Mouse (Mus musculus) heart, postnatal 14 days (tissue): ENCODE results near the gene Rdh19. TPM values are rescaled to one million over a fixed set of nuclear protein-coding genes. Genes with fewer than 3 reads are reported as not detected.

Experiments used
- total RNA-seq, 2 experiments: library from RNA; stranded (reverse); gene quantifications; 2 replicates each; pipeline ENCODE4 v1.2.3; 2021

The Rdh19 gene
- total RNA-seq, 2 experiments from 2014 or later = not detected

Other genes with a start within 250 kb of the Rdh19 start
- gene Lrp1, start 228.8 kb upstream of the Rdh19 start, total RNA-seq = 100 to 1,000 TPM in 1 of 2 experiments, 10 to 100 TPM in 1; 85.0 to 105 TPM
- 10 to 100 TPM; 46.9 to 49.9 TPM for gene Stat6, start 206.9 kb upstream of the Rdh19 start, total RNA-seq
- gene Nemp1, start 183.0 kb upstream of the Rdh19 start, total RNA-seq = 1 to 10 TPM; 4.2 to 4.7 TPM
- 1 to 10 TPM; 8.0 TPM for gene Nab2, start 181.4 kb upstream of the Rdh19 start, total RNA-seq
- gene Myo1a, start 144.8 kb upstream of the Rdh19 start, total RNA-seq = under 1 TPM in 1 of 2 experiments, not detected in 1; 0.15 TPM
- not detected for gene Tac2, start 125.5 kb upstream of the Rdh19 start, total RNA-seq
- 1 to 10 TPM; 7.5 to 8.3 TPM for gene Zbtb39, start 110.4 kb upstream of the Rdh19 start, total RNA-seq
- 1 to 10 TPM; 3.4 to 4.6 TPM for gene Gpr182, start 98.2 kb upstream of the Rdh19 start, total RNA-seq
- gene Rdh1, start 90.2 kb upstream of the Rdh19 start, total RNA-seq = under 1 TPM in 1 of 2 experiments, not detected in 1; 0.05 TPM
- under 1 TPM; 0.15 to 0.22 TPM for gene Rdh16f1, start 90.1 kb upstream of the Rdh19 start, total RNA-seq
- not detected for gene Rdh9, start 73.5 kb upstream of the Rdh19 start, total RNA-seq
- gene Rdh16, start 48.8 kb upstream of the Rdh19 start, total RNA-seq = not detected
- not detected for gene Rdh16f2, start 16.5 kb downstream of the Rdh19 start, total RNA-seq
- not detected for gene Rdh7, start 38.9 kb downstream of the Rdh19 start, total RNA-seq
- gene Sdr9c7, start 48.6 kb downstream of the Rdh19 start, total RNA-seq = under 1 TPM in 1 of 2 experiments, not detected in 1; 0.07 TPM
- not detected for gene Hsd17b6, start 157.7 kb downstream of the Rdh19 start, total RNA-seq
- 1 to 10 TPM; 2.6 to 4.5 TPM for gene Prim1, start 165.2 kb downstream of the Rdh19 start, total RNA-seq
- 100 to 1,000 TPM; 510 TPM for gene Naca, start 185.6 kb downstream of the Rdh19 start, total RNA-seq
- gene Ptges3, start 209.0 kb downstream of the Rdh19 start, total RNA-seq = 10 to 100 TPM; 71.7 to 80.0 TPM
- gene Atp5b, start 233.3 kb downstream of the Rdh19 start, total RNA-seq = 1,000 to 10,000 TPM; 8,344 to 8,412 TPM
- 10 to 100 TPM; 27.2 to 27.4 TPM for gene Baz2a, start 241.6 kb downstream of the Rdh19 start, total RNA-seq